Mouse (Mus musculus) hindbrain, embryonic 13.5 days (tissue): Measurements from ENCODE around the gene Bcl11b. TPM values are rescaled to one million over a fixed set of nuclear protein-coding genes. Genes with fewer than 3 reads are reported as not detected.

Experiments used
- ATAC-seq: fragments of 200-750 bp; cut with Nextera tagmentation; 2 replicates; pipeline ENCODE4 v1.8.0; 2017; ENCODE audit warnings: moderate TSS enrichment; ENCODE audit not compliant: low FRiP score
- H3K27ac ChIP-seq: fragments of 300-500 bp; sonication (generic); 2 replicates; pipeline ENCODE4 v1.5.1; 2015; ENCODE audit warnings: inconsistent platforms, mild to moderate bottlenecking, moderate library complexity
- H3K27me3 ChIP-seq: fragments of 300-500 bp; sonication (generic); 2 replicates; pipeline ENCODE4 v1.6.1; 2015; ENCODE audit warnings: mild to moderate bottlenecking, inconsistent platforms
- H3K36me3 ChIP-seq: fragments of 300-500 bp; sonication (generic); 2 replicates; pipeline ENCODE4 v1.6.1; 2015; ENCODE audit warnings: mild to moderate bottlenecking, inconsistent platforms
- H3K4me1 ChIP-seq: fragments of 300-500 bp; sonication (generic); replicated peaks from 2 replicates; pipeline ENCODE4 v1.6.1; 2015; ENCODE audit warnings: inconsistent platforms
- H3K4me2 ChIP-seq: fragments of 300-500 bp; sonication (generic); 2 replicates; pipeline ENCODE4 v1.6.1; 2015; ENCODE audit warnings: inconsistent platforms, mild to moderate bottlenecking, moderate library complexity
- H3K4me3 ChIP-seq: fragments of 300-500 bp; sonication (generic); 2 replicates; pipeline ENCODE4 v1.5.1; 2015; ENCODE audit warnings: mild to moderate bottlenecking, inconsistent platforms
- H3K9ac ChIP-seq: fragments of 300-500 bp; sonication (generic); 2 replicates; pipeline ENCODE4 v1.6.1; 2015; ENCODE audit warnings: mild to moderate bottlenecking, inconsistent platforms
- H3K9me3 ChIP-seq: fragments of 300-500 bp; sonication (generic); 2 replicates; pipeline ENCODE4 v1.6.1; 2016; ENCODE audit warnings: inconsistent platforms
- WGBS: fragments of 180-500 bp; shearing (Covaris S2); methylation state at CpG from one replicate; pipeline ENCODE4 v1.1.7; 2015; 5-methylcytosine and 5-hydroxymethylcytosine counted together
- polyA plus RNA-seq: library from polyadenylated mRNA; unstranded; fragments of >200 nt; fragmentation: Nextera tagmentation; extraction: Ambion mirVana; gene quantifications from 2 replicates; pipeline ENCODE4 v1.2.1, GENCODE M21; 2015

Bcl11b gene
- polyA plus RNA-seq, 1 experiment from 2014 or later: 31.0 TPM

- peak overlapping the region; percentile 49; the same call in 1 of the 2 replicates for H3K9ac ChIP-seq
- H3K36me3 ChIP-seq: no peaks in the 10 kb centered on the region
- peak; percentile 51 for ATAC-seq
- H3K4me2 ChIP-seq: peak overlapping the region; percentile 54
- peak overlapping the region; percentile 19 for H3K4me3 ChIP-seq
- no peaks in the 10 kb centered on the region for H3K27me3 ChIP-seq
- H3K4me1 ChIP-seq: peaks cover 94% of the 10 kb centered on the region
- H3K27ac ChIP-seq: peak overlapping the region; percentile 91
- H3K9me3 ChIP-seq: no peaks in the 10 kb centered on the region
- 20% methylated on average over 18 of the region's 18 CpGs for WGBS
Measured at GRCm38 (mm10) chr12:107969841-107970371, 33.5 kb downstream of the Bcl11b start.

- peak overlapping the region; percentile 49; the same call in 1 of the 2 replicates for H3K9ac ChIP-seq
- H3K4me2 ChIP-seq: peak overlapping the region; percentile 54; the same call in 1 of the 2 replicates
- H3K4me3 ChIP-seq: no peak overlapping the region
- no peaks in the 10 kb centered on the region for H3K27me3 ChIP-seq
- WGBS: 66% methylated on average over 8 of the region's 8 CpGs
- ATAC-seq: no peak
- H3K27ac ChIP-seq: peak overlapping the region; percentile 91
- H3K4me1 ChIP-seq: peaks cover 95% of the 10 kb centered on the region
- H3K9me3 ChIP-seq: no peaks in the 10 kb centered on the region
- no peaks in the 10 kb centered on the region for H3K36me3 ChIP-seq
Measured at GRCm38 (mm10) chr12:107969126-107969525, 34.3 kb downstream of the Bcl11b start.

- ATAC-seq: no peak
- H3K4me1 ChIP-seq: peaks cover 95% of the 10 kb centered on the region
- H3K4me3 ChIP-seq: no peak overlapping the region
- 76% methylated on average over 3 of the region's 3 CpGs for WGBS
- H3K27ac ChIP-seq: 0 out of 2 replicates have a peak overlapping the region, but pooled peaks have one; percentile 52
- H3K9ac ChIP-seq: no peak overlapping the region
- H3K36me3 ChIP-seq: no peaks in the 10 kb centered on the region
- H3K27me3 ChIP-seq: no peaks in the 10 kb centered on the region
- no peaks in the 10 kb centered on the region for H3K9me3 ChIP-seq
- H3K4me2 ChIP-seq: no peak overlapping the region
Measured at GRCm38 (mm10) chr12:107968331-107968730, 35.1 kb downstream of the Bcl11b start.

- Histone ChIP-seq H3K4me2 (no peak overlapping the region), H3K4me3 (no peak overlapping the region), H3K9ac (no peak overlapping the region), H3K9me3 (no peaks in the 10 kb centered on the region), H3K27me3 (no peaks in the 10 kb centered on the region), H3K36me3 (no peaks in the 10 kb centered on the region), H3K4me1 (peaks cover 92% of the 10 kb centered on the region), H3K27ac (peak overlapping the region; percentile 52; the same call in 1 of the 2 replicates)
- WGBS: 84% methylated on average over 7 of the region's 7 CpGs
- ATAC-seq: no peak
Measured at GRCm38 (mm10) chr12:107967026-107967425, 36.4 kb downstream of the Bcl11b start.

GRCm38 (mm10) chr12:107965103-107965502 is 38.3 kb downstream of the Bcl11b start:
- H3K4me2 ChIP-seq: no peak overlapping the region
- H3K27me3 ChIP-seq: no peaks in the 10 kb centered on the region
- H3K4me3 ChIP-seq: no peak overlapping the region
- H3K9me3 ChIP-seq: no peaks in the 10 kb centered on the region
- no peak for ATAC-seq
- H3K9ac ChIP-seq: no peak overlapping the region
- peaks cover 94% of the 10 kb centered on the region for H3K4me1 ChIP-seq
- peak overlapping the region; percentile 1; the same call in 1 of the 2 replicates for H3K27ac ChIP-seq
- H3K36me3 ChIP-seq: no peaks in the 10 kb centered on the region
- WGBS: 75% methylated on average over 12 of the region's 12 CpGs

- Histone ChIP-seq H3K4me1 (peaks cover 94% of the 10 kb centered on the region), H3K36me3 (no peaks in the 10 kb centered on the region), H3K4me3 (no peak overlapping the region), H3K4me2 (no peak overlapping the region), H3K27ac (peak overlapping the region; percentile 2; the same call in 1 of the 2 replicates), H3K27me3 (no peaks in the 10 kb centered on the region), H3K9ac (no peak overlapping the region), H3K9me3 (no peaks in the 10 kb centered on the region)
- ATAC-seq: no peak
- 68% methylated on average over 14 of the region's 14 CpGs for WGBS
Measured at GRCm38 (mm10) chr12:107964396-107965085, 38.9 kb downstream of the Bcl11b start.

- Histone ChIP-seq H3K27me3 (no peaks in the 10 kb centered on the region), H3K4me3 (no peak overlapping the region), H3K36me3 (no peaks in the 10 kb centered on the region), H3K9me3 (no peaks in the 10 kb centered on the region), H3K4me1 (peaks cover 95% of the 10 kb centered on the region), H3K27ac (peak overlapping the region; percentile 60; the same call in 1 of the 2 replicates), H3K9ac (no peak overlapping the region; the same call in 1 of the 2 replicates), H3K4me2 (no peak overlapping the region)
- WGBS: 53% methylated on average over 7 of the region's 7 CpGs
- ATAC-seq: no peak
Measured at GRCm38 (mm10) chr12:107962852-107963251, 40.5 kb downstream of the Bcl11b start.

GRCm38 (mm10) chr12:107961843-107962242 is 41.6 kb downstream of the Bcl11b start:
- Histone ChIP-seq H3K9me3 (no peaks in the 10 kb centered on the region), H3K4me3 (no peak overlapping the region), H3K36me3 (no peaks in the 10 kb centered on the region), H3K4me2 (no peak overlapping the region), H3K9ac (no peak overlapping the region), H3K27ac (peak overlapping the region; percentile 70), H3K27me3 (no peaks in the 10 kb centered on the region), H3K4me1 (peaks cover 85% of the 10 kb centered on the region)
- WGBS: 56% methylated on average over 15 of the region's 15 CpGs
- ATAC-seq: no peak

GRCm38 (mm10) chr12:107960789-107961491 is 42.5 kb downstream of the Bcl11b start:
- Histone ChIP-seq H3K9me3 (no peaks in the 10 kb centered on the region), H3K36me3 (no peaks in the 10 kb centered on the region), H3K4me2 (peak overlapping the region; percentile 25), H3K4me3 (no peak overlapping the region), H3K4me1 (peaks cover 76% of the 10 kb centered on the region), H3K27ac (peak overlapping the region; percentile 70), H3K27me3 (no peaks in the 10 kb centered on the region), H3K9ac (peak overlapping the region; percentile 25)
- 0 out of 2 replicates have a peak, but pooled peaks have one; percentile 57 for ATAC-seq
- WGBS: 39% methylated on average over 12 of the region's 12 CpGs

GRCm38 (mm10) chr12:107960365-107960764 is 43.0 kb downstream of the Bcl11b start:
- H3K27me3 ChIP-seq: no peaks in the 10 kb centered on the region
- H3K36me3 ChIP-seq: no peaks in the 10 kb centered on the region
- 0 out of 2 replicates have a peak overlapping the region, but pooled peaks have one; percentile 25 for H3K9ac ChIP-seq
- peak overlapping the region; percentile 70 for H3K27ac ChIP-seq
- 0 out of 2 replicates have a peak, but pooled peaks have one; percentile 31 for ATAC-seq
- H3K4me2 ChIP-seq: peak overlapping the region; percentile 11; the same call in 1 of the 2 replicates
- H3K9me3 ChIP-seq: no peaks in the 10 kb centered on the region
- 49% methylated on average over 14 of the region's 14 CpGs for WGBS
- H3K4me1 ChIP-seq: peaks cover 72% of the 10 kb centered on the region
- no peak overlapping the region for H3K4me3 ChIP-seq

GRCm38 (mm10) chr12:107959872-107960271 is 43.5 kb downstream of the Bcl11b start:
- no peaks in the 10 kb centered on the region for H3K27me3 ChIP-seq
- peak overlapping the region; percentile 48; the same call in 1 of the 2 replicates for H3K27ac ChIP-seq
- no peaks in the 10 kb centered on the region for H3K36me3 ChIP-seq
- H3K4me1 ChIP-seq: peaks cover 72% of the 10 kb centered on the region
- H3K4me2 ChIP-seq: no peak overlapping the region
- H3K9ac ChIP-seq: no peak overlapping the region
- H3K9me3 ChIP-seq: no peaks in the 10 kb centered on the region
- 44% methylated on average over 8 of the region's 8 CpGs for WGBS
- H3K4me3 ChIP-seq: no peak overlapping the region
- ATAC-seq: no peak

GRCm38 (mm10) chr12:107953044-107953684 is 50.2 kb downstream of the Bcl11b start:
- no peaks in the 10 kb centered on the region for H3K9me3 ChIP-seq
- H3K36me3 ChIP-seq: no peaks in the 10 kb centered on the region
- peaks cover 69% of the 10 kb centered on the region for H3K4me1 ChIP-seq
- no peaks in the 10 kb centered on the region for H3K27me3 ChIP-seq
- H3K9ac ChIP-seq: no peak overlapping the region
- no peak overlapping the region for H3K4me3 ChIP-seq
- H3K4me2 ChIP-seq: peak overlapping the region; percentile 44; the same call in 1 of the 2 replicates
- no peak for ATAC-seq
- peak overlapping the region; percentile 61 for H3K27ac ChIP-seq
- 87% methylated on average over 16 of the region's 16 CpGs for WGBS
